Mouse (Mus musculus) CH12.LX (cell line): Measurements from ENCODE around the gene Cers4. TPM values are rescaled to one million over a fixed set of nuclear protein-coding genes. Genes with fewer than 3 reads are reported as not detected.

ENCODE experiments used
- DNase-seq: peaks from one replicate; pipeline ENCODE4 v3.0.0-alpha.2; 2013; ENCODE audit errors: extremely low read depth
- H3K27ac ChIP-seq: 2 replicates; pipeline ENCODE4 v1.5.1; 2012; ENCODE audit warnings: low read depth, mild to moderate bottlenecking, control low read depth, moderate library complexity; ENCODE audit not compliant: insufficient read depth
- H3K27me3 ChIP-seq: replicated peaks from 2 replicates; pipeline ENCODE3; 2012; ENCODE audit warnings: inconsistent platforms
- H3K36me3 ChIP-seq, 2 experiments: replicated peaks in 1 of 2; 2 replicates each; pipeline versions ENCODE3 to v1.6.1; 2012; ENCODE audit warnings: inconsistent platforms in 1 of 2, low read length in 1 of 2, mild to moderate bottlenecking in 1 of 2, mixed read lengths in 1 of 2, moderate library complexity in 1 of 2; ENCODE audit not compliant: control insufficient read depth in 1 of 2, insufficient read depth in 1 of 2
- H3K4me1 ChIP-seq, 2 experiments: 2 replicates each; pipeline ENCODE4 v1.6.1; 2012; ENCODE audit warnings: inconsistent platforms in 1 of 2, moderate library complexity in 1 of 2; ENCODE audit not compliant: insufficient read depth in 2 of 2, control insufficient read depth in 1 of 2
- H3K4me2 ChIP-seq: 2 replicates; pipeline ENCODE4 v1.6.1; 2012; ENCODE audit warnings: low read depth, mild to moderate bottlenecking, control low read depth; ENCODE audit not compliant: poor library complexity, insufficient read depth, severe bottlenecking
- H3K4me3 ChIP-seq, 3 experiments: fragments of 150-350 bp in 1 of 3; sonication (generic) in 1 of 3; replicated peaks in 1 of 3; 2 replicates each; pipeline versions ENCODE3 to v1.5.1; 2011 to 2012; ENCODE audit warnings: low read depth in 2 of 3, low read length in 2 of 3, mild to moderate bottlenecking in 2 of 3, moderate library complexity in 2 of 3, control low read depth in 1 of 3, improper control_type of control experiment in 1 of 3, inconsistent platforms in 1 of 3, mixed read lengths in 1 of 3; ENCODE audit not compliant: poor library complexity in 1 of 3
- H3K79me2 ChIP-seq: replicated peaks from 2 replicates; pipeline ENCODE4 v1.6.1; 2012; ENCODE audit warnings: mild to moderate bottlenecking, moderate library complexity; ENCODE audit not compliant: control insufficient read depth, poor library complexity, insufficient read depth, severe bottlenecking; ENCODE audit errors: extremely low read depth
- H3K9ac ChIP-seq: 2 replicates; pipeline ENCODE4 v1.6.1; 2012; ENCODE audit warnings: low read depth, mild to moderate bottlenecking, control low read depth, moderate library complexity; ENCODE audit not compliant: insufficient read depth
- H3K9me3 ChIP-seq: replicated peaks from 2 replicates; pipeline ENCODE3; 2012; ENCODE audit warnings: low read length, inconsistent platforms, mixed read lengths
- CHD2 ChIP-seq: IDR thresholded peaks from 2 replicates; pipeline ENCODE4 v1.6.1; 2011; ENCODE audit warnings: low read length, improper control_type of control experiment
- ELF1 ChIP-seq: IDR thresholded peaks from 2 replicates; pipeline ENCODE4 v1.6.1; 2014; ENCODE audit warnings: low read depth, mild to moderate bottlenecking, inconsistent platforms, low read length, improper control_type of control experiment
- EP300 ChIP-seq: IDR thresholded peaks from 2 replicates; pipeline ENCODE4 v1.6.1; 2011; ENCODE audit warnings: low read length, improper control_type of control experiment
- GABPA ChIP-seq: IDR thresholded peaks from 2 replicates; pipeline ENCODE4 v1.6.1; 2012; ENCODE audit warnings: low read depth, low read length, improper control_type of control experiment, inconsistent platforms; ENCODE audit not compliant: insufficient replicate concordance
- JUND ChIP-seq: conservative IDR thresholded peaks from 2 replicates; pipeline ENCODE4 v1.6.1; 2011; ENCODE audit warnings: low read depth, low read length, improper control_type of control experiment
- KAT2A ChIP-seq: IDR thresholded peaks from 2 replicates; pipeline ENCODE4 v1.6.1; 2012; ENCODE audit warnings: low read length, improper control_type of control experiment, inconsistent platforms; ENCODE audit not compliant: insufficient replicate concordance
- MAFK ChIP-seq: IDR thresholded peaks from 2 replicates; pipeline ENCODE4 v1.6.1; 2011; ENCODE audit warnings: low read length, improper control_type of control experiment; ENCODE audit not compliant: insufficient replicate concordance
- MAX ChIP-seq: IDR thresholded peaks from 2 replicates; pipeline ENCODE4 v1.6.1; 2011; ENCODE audit warnings: low read length, improper control_type of control experiment
- MAZ ChIP-seq: IDR thresholded peaks from 2 replicates; pipeline ENCODE4 v1.6.1; 2012; ENCODE audit warnings: low read depth, mild to moderate bottlenecking, inconsistent platforms, low read length, improper control_type of control experiment, moderate library complexity
- MXI1 ChIP-seq: IDR thresholded peaks from 2 replicates; pipeline ENCODE4 v1.6.1; 2011; ENCODE audit warnings: mild to moderate bottlenecking, low read depth, low read length, improper control_type of control experiment
- MYC ChIP-seq: IDR thresholded peaks from 2 replicates; pipeline ENCODE4 v1.6.1; 2011; ENCODE audit warnings: low read depth, mild to moderate bottlenecking, improper control_type of control experiment, low read length
- NELFE ChIP-seq: IDR thresholded peaks from 2 replicates; pipeline ENCODE4 v1.6.1; 2011; ENCODE audit warnings: low read depth, low read length, improper control_type of control experiment
- NRF1 ChIP-seq: IDR thresholded peaks from 2 replicates; pipeline ENCODE4 v1.6.1; 2014; ENCODE audit warnings: low read depth, mild to moderate bottlenecking, inconsistent platforms, low read length, improper control_type of control experiment, moderate library complexity
- RCOR1 ChIP-seq: conservative IDR thresholded peaks from 2 replicates; pipeline ENCODE4 v1.6.1; 2012; ENCODE audit warnings: low read depth, mild to moderate bottlenecking, inconsistent platforms, low read length, improper control_type of control experiment
- SIN3A ChIP-seq: IDR thresholded peaks from 2 replicates; pipeline ENCODE4 v1.6.1; 2012; ENCODE audit warnings: low read length, improper control_type of control experiment, inconsistent platforms
- SMC3 ChIP-seq: IDR thresholded peaks from 2 replicates; pipeline ENCODE4 v1.6.1; 2011; ENCODE audit warnings: low read depth, low read length, improper control_type of control experiment
- TBP ChIP-seq: conservative IDR thresholded peaks from 2 replicates; pipeline ENCODE4 v1.6.1; 2011; ENCODE audit warnings: low read depth, low read length, improper control_type of control experiment
- TCF12 ChIP-seq: IDR thresholded peaks from 2 replicates; pipeline ENCODE4 v1.6.1; 2014; ENCODE audit warnings: low read depth, mild to moderate bottlenecking, inconsistent platforms, low read length, improper control_type of control experiment
- UBTF ChIP-seq: IDR thresholded peaks from 2 replicates; pipeline ENCODE4 v1.6.1; 2012; ENCODE audit warnings: low read depth, mild to moderate bottlenecking, inconsistent platforms, low read length, improper control_type of control experiment, moderate library complexity
- USF2 ChIP-seq: conservative IDR thresholded peaks from 2 replicates; pipeline ENCODE4 v1.6.1; 2011; ENCODE audit warnings: low read depth, low read length, improper control_type of control experiment
- ZC3H11A ChIP-seq: IDR thresholded peaks from 2 replicates; pipeline ENCODE4 v1.6.1; 2012; ENCODE audit warnings: low read depth, mild to moderate bottlenecking, inconsistent platforms, low read length, improper control_type of control experiment
- ZKSCAN1 ChIP-seq: IDR thresholded peaks from 2 replicates; pipeline ENCODE4 v1.6.1; 2012; ENCODE audit warnings: low read depth, inconsistent platforms, low read length, improper control_type of control experiment, borderline replicate concordance
- ZNF384 ChIP-seq: IDR thresholded peaks from 2 replicates; pipeline ENCODE4 v1.6.1; 2012; ENCODE audit warnings: low read depth, low read length, improper control_type of control experiment, inconsistent platforms
- dilution Hi-C: fragments of 300-500 bp; cut with MboI; formaldehyde crosslinking; loops from 2 replicates; pipeline ENCODE4 v1.14.3; 2020; ENCODE audit warnings: low sequenced_read_pairs; ENCODE audit not compliant: extremely low pct_unique_long_range_greater_than_20kb, extremely low pct_ligation_motif_present
- in situ Hi-C: fragments of 300-500 bp; cut with MboI; formaldehyde crosslinking; loops from 3 replicates; pipeline ENCODE4 v1.14.3; 2019; ENCODE audit warnings: low sequenced_read_pairs, low pct_ligation_motif_present, low pct_unique_long_range_greater_than_20kb, mixed read lengths
- polyA plus RNA-seq: library from polyadenylated mRNA; unstranded; fragments of >175 nt; gene quantifications from 2 replicates; pipeline ENCODE4 v1.2.1, GENCODE M21; 2012; ENCODE audit warnings: low read depth; ENCODE audit not compliant: insufficient read length
- total RNA-seq, 2 experiments: library from RNA; depleted of rRNA; stranded (reverse); fragments of 300-350 nt in 1 of 2; fragments of >200 nt in 1 of 2; gene quantifications; 2 replicates each; pipeline ENCODE4 v1.2.3; 2012 to 2014

Gene Cers4
- total and polyA plus RNA-seq, 3 experiments: 11.4 to 13.3 (median 11.9) TPM

- Histone ChIP-seq H3K9ac (no peak overlapping the region), H3K4me1 (no peaks in the 10 kb centered on the region), H3K79me2 (no peaks in the 10 kb centered on the region), H3K36me3 (no peaks in the 10 kb centered on the region), H3K4me2 (no peak overlapping the region), H3K27me3 (no peaks in the 10 kb centered on the region), H3K9me3 (no peaks in the 10 kb centered on the region), H3K4me3 (no peak overlapping the region), H3K27ac (no peak overlapping the region)
- TF ChIP-seq SMC3 (no peak), ZNF384 (no peak), NELFE (no peak), GABPA (no peak), TBP (no peak), MAFK (no peak), NRF1 (no peak), RCOR1 (no peak), MAZ (no peak), MYC (no peak), CHD2 (no peak), MXI1 (no peak), KAT2A (no peak), ZC3H11A (no peak), JUND (no peak), MAX (no peak), ELF1 (no peak), TCF12 (no peak), EP300 (no peak)
- DNase-seq: no peak
- in situ Hi-C loops (no loop called here), dilution Hi-C loops (no loop called here)
Measured at GRCm38 (mm10) chr8:4483330-4483729, 9.5 kb upstream of the Cers4 start.

- no peak overlapping the region for H3K27ac ChIP-seq
- peak; percentile 33 for DNase-seq
- in situ Hi-C loops: no loop called here
- H3K4me2 ChIP-seq: peak overlapping the region; percentile 53
- no peaks in the 10 kb centered on the region for H3K9me3 ChIP-seq
- H3K4me3 ChIP-seq: peak overlapping the region; percentile 67 to 73 (median 70)
- dilution Hi-C loops: no loop called here
- peaks cover 3 to 16% of the 10 kb centered on the region in 2 experiments; a peak in 3 of 4 replicates for H3K4me1 ChIP-seq
- H3K9ac ChIP-seq: peak overlapping the region; percentile 52
- H3K36me3 ChIP-seq: peaks cover 0 to 9% of the 10 kb centered on the region in 2 experiments
- no peaks in the 10 kb centered on the region for H3K27me3 ChIP-seq
- H3K79me2 ChIP-seq: no peaks in the 10 kb centered on the region
- TF ChIP-seq TCF12 (peak; percentile 45; the same call in 1 of the 2 replicates), USF2 (no peak), MXI1 (0 out of 2 replicates have a peak, but pooled peaks have one; percentile 56), SIN3A (peak; percentile 32), RCOR1 (no peak), UBTF (no peak), ZC3H11A (no peak), KAT2A (no peak), ZKSCAN1 (no peak), CHD2 (no peak), EP300 (0 out of 2 replicates have a peak, but pooled peaks have one; percentile 15)
Measured at GRCm38 (mm10) chr8:4493686-4494440, 1.0 kb downstream of the Cers4 start.
